Mouse (Mus musculus): ENCODE results near the gene Zmynd12. TPM values are rescaled to one million over a fixed set of nuclear protein-coding genes. Genes with fewer than 3 reads are reported as not detected.

The Zmynd12 gene
- polyA plus RNA-seq, 1 experiment from 2014 or later, result 0.18 TPM

GRCm38 (mm10) chr4:119453128-119453527 is 30.5 kb downstream of the Zmynd12 start:
- H3K4me2 ChIP-seq, result no peak overlapping the region
- WGBS, result 56% methylated on average over 5 of the region's 5 CpGs
- peaks cover 12% of the 10 kb centered on the region for H3K4me1 ChIP-seq
- ATAC-seq (replicated peaks), result peak; percentile 41
- no peak overlapping the region for H3K9ac ChIP-seq
- no peaks in the 10 kb centered on the region for H3K27me3 ChIP-seq (replicated peaks)
- H3K9me3 ChIP-seq, result no peaks in the 10 kb centered on the region
- no peak overlapping the region for H3K4me3 ChIP-seq
- H3K36me3 ChIP-seq (replicated peaks), result no peaks in the 10 kb centered on the region
- H3K27ac ChIP-seq, result peak overlapping the region; percentile 61

GRCm38 (mm10) chr4:119453533-119453932 is 30.9 kb downstream of the Zmynd12 start:
- Histone ChIP-seq H3K27me3 (replicated peaks) (no peaks in the 10 kb centered on the region), H3K27ac (peak overlapping the region; percentile 61), H3K4me2 (no peak overlapping the region), H3K4me1 (peaks cover 12% of the 10 kb centered on the region), H3K9ac (no peak overlapping the region), H3K9me3 (no peaks in the 10 kb centered on the region), H3K36me3 (replicated peaks) (no peaks in the 10 kb centered on the region), H3K4me3 (no peak overlapping the region)
- ATAC-seq (replicated peaks), result peak; percentile 70
- 9% methylated on average over 6 of the region's 6 CpGs for WGBS

- no peak overlapping the region for H3K4me2 ChIP-seq
- no peaks in the 10 kb centered on the region for H3K9me3 ChIP-seq
- no peaks in the 10 kb centered on the region for H3K36me3 ChIP-seq (replicated peaks)
- ATAC-seq (replicated peaks), result no peak
- H3K4me3 ChIP-seq, result no peak overlapping the region
- H3K9ac ChIP-seq, result no peak overlapping the region
- peak overlapping the region; percentile 83 for H3K27ac ChIP-seq
- H3K4me1 ChIP-seq, result peaks cover 35% of the 10 kb centered on the region
- WGBS, result 58% methylated on average over 5 of the region's 5 CpGs
- no peaks in the 10 kb centered on the region for H3K27me3 ChIP-seq (replicated peaks)
Measured at GRCm38 (mm10) chr4:119460296-119460695, 37.7 kb downstream of the Zmynd12 start.

- Histone ChIP-seq H3K4me1 (peaks cover 35% of the 10 kb centered on the region), H3K4me2 (no peak overlapping the region), H3K27me3 (replicated peaks) (no peaks in the 10 kb centered on the region), H3K27ac (peak overlapping the region; percentile 83), H3K36me3 (replicated peaks) (no peaks in the 10 kb centered on the region), H3K9ac (no peak overlapping the region), H3K4me3 (no peak overlapping the region), H3K9me3 (no peaks in the 10 kb centered on the region)
- WGBS, result 14% methylated on average over 8 of the region's 8 CpGs
- ATAC-seq (replicated peaks), result peak; percentile 70
Measured at GRCm38 (mm10) chr4:119460728-119461141, 38.1 kb downstream of the Zmynd12 start.

DNA sequence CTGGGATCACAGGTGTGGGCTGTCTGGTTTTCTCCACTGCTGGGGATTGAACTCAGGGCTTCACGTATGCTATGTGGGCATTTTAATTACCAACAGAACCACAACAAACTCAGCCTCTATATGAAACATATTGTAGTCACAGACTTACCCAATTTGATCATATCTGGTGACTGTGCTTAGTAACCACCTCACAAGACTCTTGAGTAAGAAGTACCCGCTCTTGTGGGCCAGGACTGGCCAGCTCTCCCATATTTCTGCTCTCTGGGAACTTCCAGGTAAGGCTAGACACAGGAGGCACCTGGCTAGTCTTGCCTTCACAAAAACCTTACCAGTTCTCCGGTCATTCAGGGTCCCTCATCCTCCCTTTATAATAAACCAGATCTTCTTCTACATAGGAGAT is 39.8 kb downstream of the Zmynd12 start:
- Histone ChIP-seq H3K9ac (no peak overlapping the region), H3K27ac (peak overlapping the region; percentile 75), H3K9me3 (no peaks in the 10 kb centered on the region), H3K4me3 (no peak overlapping the region), H3K36me3 (replicated peaks) (0 out of 2 replicates have a peak, but pooled peaks cover 6% of the 10 kb centered on the region), H3K27me3 (replicated peaks) (no peaks in the 10 kb centered on the region), H3K4me2 (no peak overlapping the region; the same call in 1 of the 2 replicates), H3K4me1 (peaks cover 35% of the 10 kb centered on the region)
- WGBS, result 87% methylated on average over 3 of the region's 3 CpGs
- no peak for ATAC-seq (replicated peaks)

- Histone ChIP-seq H3K4me2 (no peak overlapping the region; the same call in 1 of the 2 replicates), H3K36me3 (replicated peaks) (0 out of 2 replicates have a peak, but pooled peaks cover 6% of the 10 kb centered on the region), H3K27me3 (replicated peaks) (no peaks in the 10 kb centered on the region), H3K9ac (no peak overlapping the region), H3K4me3 (no peak overlapping the region), H3K4me1 (peaks cover 35% of the 10 kb centered on the region), H3K27ac (peak overlapping the region; percentile 75), H3K9me3 (no peaks in the 10 kb centered on the region)
- ATAC-seq (replicated peaks), result peak; percentile 73
- WGBS, result 38% methylated on average over 11 of the region's 11 CpGs
Measured at GRCm38 (mm10) chr4:119462858-119463755, 40.5 kb downstream of the Zmynd12 start.

DNA sequence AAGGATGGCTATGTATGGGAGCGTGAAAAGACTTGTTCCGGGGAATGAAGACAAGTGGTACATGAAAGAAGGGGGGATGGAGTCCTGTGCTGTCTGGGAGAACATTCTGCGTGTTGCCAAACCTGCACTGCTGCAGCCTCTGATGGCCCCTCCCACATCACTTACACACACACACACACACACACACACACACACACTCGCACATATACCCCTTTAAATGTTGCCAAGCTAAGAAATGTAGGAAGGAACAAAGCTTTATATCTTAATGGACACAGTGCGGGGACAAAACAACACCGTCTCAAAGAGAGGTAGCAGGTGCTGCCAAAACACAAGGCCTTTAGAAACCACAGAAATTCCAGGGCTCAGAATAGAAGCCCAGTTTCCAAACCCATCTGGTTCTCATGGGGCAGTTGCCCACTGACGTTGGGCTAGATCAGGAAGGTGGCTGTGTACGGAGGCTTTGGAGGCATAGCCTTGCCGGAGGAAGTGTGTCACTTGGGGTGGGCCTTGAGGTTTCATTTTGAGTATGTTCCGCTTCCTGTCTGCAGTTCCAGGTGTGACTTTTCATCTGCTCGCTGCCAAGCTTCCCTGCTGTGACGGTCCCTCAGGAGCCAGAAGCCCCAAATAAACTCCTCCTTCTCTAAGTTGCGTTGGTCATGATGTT is 41.3 kb downstream of the Zmynd12 start:
- H3K4me3 ChIP-seq, result no peak overlapping the region
- ATAC-seq (replicated peaks), result peak; percentile 2; the same call in 1 of the 2 replicates
- H3K4me2 ChIP-seq, result no peak overlapping the region
- H3K27me3 ChIP-seq (replicated peaks), result no peaks in the 10 kb centered on the region
- peak overlapping the region; percentile 75 for H3K27ac ChIP-seq
- H3K9me3 ChIP-seq, result no peaks in the 10 kb centered on the region
- peaks cover 35% of the 10 kb centered on the region for H3K4me1 ChIP-seq
- 69% methylated on average over 13 of the region's 13 CpGs for WGBS
- H3K9ac ChIP-seq, result no peak overlapping the region
- 0 out of 2 replicates have a peak, but pooled peaks cover 6% of the 10 kb centered on the region for H3K36me3 ChIP-seq (replicated peaks)

GRCm38 (mm10) chr4:119465841-119466240 is 43.2 kb downstream of the Zmynd12 start:
- Histone ChIP-seq H3K27ac (no peak overlapping the region), H3K9me3 (no peaks in the 10 kb centered on the region), H3K36me3 (replicated peaks) (0 out of 2 replicates have a peak, but pooled peaks cover 6% of the 10 kb centered on the region), H3K27me3 (replicated peaks) (no peaks in the 10 kb centered on the region), H3K4me1 (peaks cover 31% of the 10 kb centered on the region), H3K9ac (no peak overlapping the region), H3K4me3 (no peak overlapping the region), H3K4me2 (no peak overlapping the region)
- no peak for ATAC-seq (replicated peaks)
- WGBS, result 86% methylated on average over 5 of the region's 5 CpGs

- H3K9me3 ChIP-seq, result no peaks in the 10 kb centered on the region
- H3K36me3 ChIP-seq (replicated peaks), result 0 out of 2 replicates have a peak, but pooled peaks cover 6% of the 10 kb centered on the region
- no peak overlapping the region for H3K9ac ChIP-seq
- H3K4me1 ChIP-seq, result peaks cover 13% of the 10 kb centered on the region
- ATAC-seq (replicated peaks), result no peak
- no peaks in the 10 kb centered on the region for H3K27me3 ChIP-seq (replicated peaks)
- no peak overlapping the region for H3K4me2 ChIP-seq
- H3K4me3 ChIP-seq, result no peak overlapping the region
- no peak overlapping the region for H3K27ac ChIP-seq
- WGBS, result 85% methylated on average over 16 of the region's 16 CpGs
Measured at GRCm38 (mm10) chr4:119467720-119468380, 45.2 kb downstream of the Zmynd12 start.

GRCm38 (mm10) chr4:119472545-119472944 is 49.9 kb downstream of the Zmynd12 start:
- Histone ChIP-seq H3K4me1 (no peaks in the 10 kb centered on the region), H3K36me3 (replicated peaks) (no peaks in the 10 kb centered on the region), H3K4me3 (no peak overlapping the region), H3K27me3 (replicated peaks) (no peaks in the 10 kb centered on the region), H3K9me3 (no peaks in the 10 kb centered on the region), H3K27ac (no peak overlapping the region), H3K9ac (no peak overlapping the region), H3K4me2 (no peak overlapping the region)
- 89% methylated on average over 9 of the region's 9 CpGs for WGBS
- ATAC-seq (replicated peaks), result no peak

- WGBS, result 61% methylated on average over 5 of the region's 5 CpGs
- Histone ChIP-seq H3K9ac (no peak overlapping the region), H3K4me3 (no peak overlapping the region), H3K27ac (no peak overlapping the region), H3K36me3 (replicated peaks) (no peaks in the 10 kb centered on the region), H3K27me3 (replicated peaks) (no peaks in the 10 kb centered on the region), H3K4me2 (no peak overlapping the region), H3K9me3 (no peaks in the 10 kb centered on the region), H3K4me1 (no peaks in the 10 kb centered on the region)
- no peak for ATAC-seq (replicated peaks)
Measured at GRCm38 (mm10) chr4:119473150-119473549, 50.5 kb downstream of the Zmynd12 start.

DNA sequence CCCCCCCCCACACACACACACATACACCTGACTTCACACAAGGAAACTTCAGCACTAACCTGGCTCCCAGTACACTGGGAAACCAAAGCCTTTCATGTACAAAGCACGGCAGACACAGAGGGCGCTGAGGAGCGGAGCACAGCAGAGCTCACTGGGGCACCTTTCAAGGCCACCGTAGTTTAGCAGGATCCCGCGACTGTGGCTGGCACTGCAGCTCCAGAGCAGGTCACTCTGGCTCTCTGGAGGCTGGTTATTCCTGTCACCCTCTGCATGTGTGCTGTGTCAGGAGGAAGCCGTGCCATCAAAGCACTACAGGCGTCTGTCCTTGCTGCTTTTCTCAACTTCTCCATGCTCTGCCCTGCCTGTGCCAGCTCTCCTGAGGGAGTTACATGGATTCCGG is 60.4 kb downstream of the Zmynd12 start:
- Histone ChIP-seq H3K4me3 (no peak overlapping the region), H3K36me3 (replicated peaks) (no peaks in the 10 kb centered on the region), H3K4me2 (no peak overlapping the region), H3K9ac (no peak overlapping the region), H3K9me3 (no peaks in the 10 kb centered on the region), H3K27ac (no peak overlapping the region), H3K27me3 (replicated peaks) (no peaks in the 10 kb centered on the region), H3K4me1 (no peaks in the 10 kb centered on the region)
- 54% methylated on average over 9 of the region's 9 CpGs for WGBS
- no peak for ATAC-seq (replicated peaks)
